Mouse (Mus musculus): ENCODE measurements around the gene Zic1.

Zic1 gene

GRCm38 (mm10) chr9:91354434-91355269 is 11.0 kb downstream of the Zic1 start:
- DNase-seq (ENCODE audit: low read depth, low spot score) = no peak

- no peak for DNase-seq (ENCODE audit: low read depth, low spot score)
Measured at GRCm38 (mm10) chr9:91353551-91354433, 11.8 kb downstream of the Zic1 start.

GRCm38 (mm10) chr9:91352786-91353185 is 12.8 kb downstream of the Zic1 start:
- no peak for DNase-seq (ENCODE audit: low read depth, low spot score)

- DNase-seq (ENCODE audit: low read depth, low spot score) = no peak
Measured at GRCm38 (mm10) chr9:91351961-91352411, 13.6 kb downstream of the Zic1 start.

- no peak for DNase-seq (ENCODE audit: low read depth, low spot score)
Measured at GRCm38 (mm10) chr9:91351361-91351760, 14.2 kb downstream of the Zic1 start.

- DNase-seq (ENCODE audit: low read depth, low spot score) = no peak
Measured at GRCm38 (mm10) chr9:91350861-91351291, 14.7 kb downstream of the Zic1 start.

- DNase-seq (ENCODE audit: low read depth, low spot score) = no peak
Measured at GRCm38 (mm10) chr9:91350211-91350791, 15.3 kb downstream of the Zic1 start.

- DNase-seq (ENCODE audit: low read depth, low spot score) = no peak
Measured at GRCm38 (mm10) chr9:91348746-91349145, 16.9 kb downstream of the Zic1 start.

- no peak for DNase-seq (ENCODE audit: low read depth, low spot score)
Measured at GRCm38 (mm10) chr9:91347591-91347990, 18.0 kb downstream of the Zic1 start.

All from CD4-positive, CD25-positive, alpha-beta regulatory T cell, adult 2 months (primary cell).